Mouse (Mus musculus) myocyte (in vitro differentiated cells): ENCODE measurements at regions not wholly inside any gene's neighbourhood (a gene's known extent, or its start where the extent isn't known, plus 50 kb on each side); places are given as distances from the start of the nearest gene placed in this dataset.

Experiments used
- CEBPB ChIP-seq: IDR thresholded peaks from 2 replicates; pipeline ENCODE4 v1.6.1; 2011; ENCODE audit warnings: mild to moderate bottlenecking, moderate library complexity; ENCODE audit not compliant: poor library complexity, insufficient read depth, severe bottlenecking
- E2F4 ChIP-seq: IDR thresholded peaks from one replicate; pipeline ENCODE4 v1.6.1; 2011; ENCODE audit warnings: mild to moderate bottlenecking, control low read depth, moderate library complexity; ENCODE audit not compliant: insufficient read depth
- MAX ChIP-seq: IDR thresholded peaks from one replicate; pipeline ENCODE4 v1.6.1; 2011; ENCODE audit warnings: low read depth, mild to moderate bottlenecking, control low read depth
- MYOD1 ChIP-seq, 3 experiments: IDR thresholded peaks; one replicate each; pipeline ENCODE4 v1.6.1; 2011; ENCODE audit warnings: control low read depth in 2 of 3, low read depth in 2 of 3, mild to moderate bottlenecking in 2 of 3, moderate library complexity in 1 of 3; ENCODE audit not compliant: insufficient read length in 2 of 3, control insufficient read depth in 1 of 3
- MYOG ChIP-seq, 3 experiments: IDR thresholded peaks; one replicate each; pipeline ENCODE4 v1.6.1; 2011; ENCODE audit warnings: control low read depth in 2 of 3, low read depth in 2 of 3, mild to moderate bottlenecking in 2 of 3; ENCODE audit not compliant: insufficient read length in 2 of 3, control insufficient read depth in 1 of 3, insufficient read depth in 1 of 3
- POLR2A ChIP-seq: IDR thresholded peaks from one replicate; pipeline ENCODE4 v1.6.1; 2011; ENCODE audit warnings: low read depth, mild to moderate bottlenecking, control low read depth, moderate library complexity; ENCODE audit not compliant: insufficient read length
- POLR2AphosphoS2 ChIP-seq: IDR thresholded peaks from one replicate; pipeline ENCODE4 v1.6.1; 2011; ENCODE audit warnings: low read depth, control low read depth; ENCODE audit not compliant: insufficient read length
- REST ChIP-seq: IDR thresholded peaks from one replicate; pipeline ENCODE4 v1.6.1; 2011; ENCODE audit warnings: mild to moderate bottlenecking, control low read depth, moderate library complexity; ENCODE audit not compliant: insufficient read depth, insufficient read length
- TCF12 ChIP-seq: IDR thresholded peaks from one replicate; pipeline ENCODE4 v1.6.1; 2011; ENCODE audit warnings: mild to moderate bottlenecking, control low read depth; ENCODE audit not compliant: poor library complexity, insufficient read depth, severe bottlenecking
- TCF3 ChIP-seq: IDR thresholded peaks from one replicate; pipeline ENCODE4 v1.6.1; 2011; ENCODE audit warnings: low read depth, control low read depth; ENCODE audit not compliant: insufficient read length
- USF1 ChIP-seq: IDR thresholded peaks from one replicate; pipeline ENCODE4 v1.6.1; 2011; ENCODE audit warnings: low read depth, mild to moderate bottlenecking, control low read depth, moderate library complexity

DNA sequence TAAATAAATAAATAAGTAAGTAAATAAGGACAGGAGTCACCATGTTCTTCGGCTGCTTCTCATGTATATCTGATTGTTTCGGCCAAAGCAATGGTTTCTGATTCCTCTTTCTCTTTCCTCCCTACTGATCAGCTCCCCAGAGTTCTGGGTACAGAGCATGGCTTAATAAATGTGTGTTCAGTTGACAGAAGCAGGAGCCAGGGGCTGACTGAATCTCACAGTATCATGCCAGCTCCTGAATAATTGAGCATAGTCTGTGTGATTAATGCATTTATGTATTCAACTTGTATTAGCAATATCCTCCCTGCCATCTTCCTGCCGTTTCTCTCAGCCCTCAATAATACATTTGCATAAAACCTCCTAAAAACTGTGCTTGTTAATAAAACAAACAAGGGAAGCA lies 191.4 kb downstream of the Adcyap1 start:
- no peak for TF ChIP-seq POLR2A
- no peak for TF ChIP-seq MAX
- no peak for TF ChIP-seq TCF12
- TF ChIP-seq E2F4: no peak
- no peak for TF ChIP-seq MYOD1 (IDR thresholded peaks at IDR 0.05; ENCODE audit: control insufficient read depth in 1 of 3, insufficient read length in 2 of 3, low read depth in 2 of 3)
- TF ChIP-seq USF1: no peak
- no peak for TF ChIP-seq CEBPB
- no peak for TF ChIP-seq MYOG (IDR thresholded peaks at IDR 0.05; ENCODE audit: control insufficient read depth in 1 of 3, insufficient read depth in 1 of 3, insufficient read length in 2 of 3, low read depth in 2 of 3)
- TF ChIP-seq POLR2AphosphoS2: no peak
- TF ChIP-seq TCF3: no peak
- no peak for TF ChIP-seq REST
